Mouse (Mus musculus): ENCODE results near the gene Zfp341.

Gene Zfp341

DNA sequence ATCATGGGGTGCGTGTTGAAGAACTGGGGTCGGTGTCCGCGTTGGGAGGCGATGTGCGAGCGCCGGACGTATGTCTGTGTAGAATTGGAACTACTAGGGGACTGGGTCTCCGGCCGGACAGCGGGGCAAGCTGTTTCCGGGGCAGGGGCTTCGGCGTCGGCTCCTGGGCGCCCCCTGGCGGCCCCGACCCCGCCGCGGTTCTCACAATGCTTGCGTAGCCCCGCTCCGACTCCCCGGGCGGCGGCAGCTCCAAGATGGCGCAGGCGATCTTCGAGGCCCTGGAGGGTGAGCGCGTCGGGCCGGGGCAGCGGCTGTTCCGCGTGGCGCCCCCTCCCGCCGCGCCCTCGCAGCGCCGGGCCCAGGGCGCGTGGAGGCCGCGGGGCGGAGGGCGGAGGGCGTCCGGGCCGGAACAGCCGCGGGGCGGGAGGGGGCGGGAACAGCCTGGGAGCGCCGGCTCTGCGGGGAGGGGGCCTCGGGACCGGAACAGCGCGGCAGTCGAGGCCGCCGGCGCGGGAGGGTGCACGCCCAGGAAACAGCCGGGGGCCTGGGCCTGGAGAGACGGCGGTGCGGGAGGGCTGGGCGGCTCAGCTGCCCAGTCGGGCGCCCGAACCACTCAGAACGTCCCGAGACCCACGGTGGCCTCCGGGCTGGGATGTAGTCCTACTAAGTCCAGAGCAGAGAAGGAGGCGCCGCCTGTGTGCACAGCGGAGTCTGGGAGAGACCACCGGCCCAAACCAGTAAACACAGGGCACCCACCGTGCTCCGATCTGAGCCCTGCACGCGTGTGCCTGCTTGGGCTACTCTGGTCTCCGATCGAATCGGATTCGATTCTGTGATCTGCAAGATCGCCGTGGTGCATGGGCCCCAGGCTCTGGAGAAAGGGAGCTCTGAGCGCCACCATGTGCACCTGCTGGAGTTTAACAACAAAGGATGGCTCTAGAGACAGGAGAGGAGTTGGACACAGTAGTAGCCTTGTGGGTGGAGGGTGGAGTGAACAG is at the start of gene Zfp341, which contains the start of gene 4930519P11Rik:
Zfp341 (plus strand) TSS at position 180 of the 998 bp plus-strand sequence.
4930519P11Rik (minus strand) TSS at position 320 of the 998 bp plus-strand sequence.
- peak; percentile 92 for DNase-seq (ENCODE audit: low read depth)

DNA sequence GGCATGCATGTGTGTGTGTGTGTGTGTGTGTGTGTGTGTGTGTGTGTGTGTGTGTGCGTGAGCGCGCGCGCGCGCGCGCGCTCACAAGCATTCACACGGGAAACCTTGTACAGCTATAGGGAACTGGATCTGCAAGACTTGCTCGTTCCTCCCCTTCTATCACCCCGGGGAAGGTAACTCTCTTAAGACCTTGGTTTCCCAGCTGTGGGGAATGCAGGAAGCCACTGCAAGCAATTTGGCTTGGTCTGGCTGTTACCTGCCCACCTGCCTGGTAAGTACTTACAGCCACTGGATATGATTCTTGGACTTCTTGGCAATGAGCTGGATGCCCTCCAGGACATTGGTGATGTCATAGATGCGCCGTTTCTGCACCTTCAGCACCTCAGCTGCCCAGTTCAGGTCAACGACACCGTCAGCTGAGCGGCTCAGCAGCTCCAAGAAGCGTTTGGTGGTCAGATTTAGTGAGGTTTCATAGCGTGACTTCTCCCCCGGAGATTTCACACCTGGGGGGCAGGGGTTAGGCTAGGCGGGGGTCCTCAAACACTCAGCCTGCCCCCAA is 49.4 kb upstream of the Zfp341 start:
- DNase-seq (ENCODE audit: low read depth) = no peak

DNA sequence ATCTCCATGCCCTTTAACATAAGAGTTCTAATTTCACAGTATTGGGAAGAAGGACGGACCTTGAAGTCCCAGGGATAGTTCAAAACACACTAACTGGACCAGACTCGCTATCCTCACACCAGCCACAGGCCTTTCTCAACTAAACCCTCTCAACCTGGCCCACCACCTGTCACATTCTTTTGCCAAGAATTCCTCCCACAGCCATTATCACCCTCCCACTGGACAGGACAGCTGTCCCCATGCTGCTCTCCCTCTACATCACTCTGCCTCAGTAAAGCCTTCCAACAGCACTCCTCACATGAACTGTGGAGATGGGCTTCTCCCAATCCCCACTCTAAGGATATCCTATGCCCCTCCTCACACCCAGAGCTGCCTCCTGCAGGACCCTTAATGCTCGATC is 47.5 kb upstream of the Zfp341 start:
- no peak for DNase-seq (ENCODE audit: low read depth)

DNA sequence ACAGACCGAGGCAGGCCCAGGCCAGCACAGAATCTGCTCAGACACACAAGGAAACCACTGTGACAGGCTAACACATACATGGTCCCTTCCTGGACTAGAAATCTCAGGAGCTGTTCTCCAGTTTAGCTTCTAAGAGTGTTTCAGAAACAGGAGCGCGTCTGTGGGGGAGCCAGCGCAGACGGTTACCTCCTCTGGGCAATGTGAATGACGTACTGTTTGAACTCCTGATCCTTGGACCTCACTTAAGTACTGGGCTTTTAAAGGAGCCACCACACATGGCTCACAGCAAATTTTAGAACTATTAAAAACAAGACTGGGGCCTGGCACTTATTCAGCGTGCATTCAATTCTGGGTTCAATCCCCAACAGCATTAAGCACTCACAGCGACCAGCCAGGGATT is 46.5 kb upstream of the Zfp341 start:
- no peak for DNase-seq (ENCODE audit: low read depth)

DNA sequence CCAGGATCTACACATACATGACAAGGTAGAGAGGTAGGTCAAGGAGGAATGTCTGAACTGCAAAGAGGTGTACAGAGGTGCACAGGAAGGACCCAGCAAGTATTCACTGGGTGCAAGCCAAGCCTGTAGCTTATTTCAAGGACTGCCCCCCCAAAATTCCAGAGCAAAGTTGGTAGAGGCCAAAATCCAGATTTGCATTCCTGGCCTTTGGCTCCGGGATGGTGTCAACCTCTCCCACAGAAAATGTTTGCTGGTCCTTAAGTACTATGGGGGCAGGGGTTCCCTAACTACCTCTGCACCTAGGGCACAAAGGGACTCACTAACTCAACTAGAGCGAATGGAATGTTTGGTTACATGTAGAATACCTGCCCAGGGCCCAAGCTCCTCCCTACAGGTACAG is 45.3 kb upstream of the Zfp341 start:
- no peak for DNase-seq (ENCODE audit: low read depth)

DNA sequence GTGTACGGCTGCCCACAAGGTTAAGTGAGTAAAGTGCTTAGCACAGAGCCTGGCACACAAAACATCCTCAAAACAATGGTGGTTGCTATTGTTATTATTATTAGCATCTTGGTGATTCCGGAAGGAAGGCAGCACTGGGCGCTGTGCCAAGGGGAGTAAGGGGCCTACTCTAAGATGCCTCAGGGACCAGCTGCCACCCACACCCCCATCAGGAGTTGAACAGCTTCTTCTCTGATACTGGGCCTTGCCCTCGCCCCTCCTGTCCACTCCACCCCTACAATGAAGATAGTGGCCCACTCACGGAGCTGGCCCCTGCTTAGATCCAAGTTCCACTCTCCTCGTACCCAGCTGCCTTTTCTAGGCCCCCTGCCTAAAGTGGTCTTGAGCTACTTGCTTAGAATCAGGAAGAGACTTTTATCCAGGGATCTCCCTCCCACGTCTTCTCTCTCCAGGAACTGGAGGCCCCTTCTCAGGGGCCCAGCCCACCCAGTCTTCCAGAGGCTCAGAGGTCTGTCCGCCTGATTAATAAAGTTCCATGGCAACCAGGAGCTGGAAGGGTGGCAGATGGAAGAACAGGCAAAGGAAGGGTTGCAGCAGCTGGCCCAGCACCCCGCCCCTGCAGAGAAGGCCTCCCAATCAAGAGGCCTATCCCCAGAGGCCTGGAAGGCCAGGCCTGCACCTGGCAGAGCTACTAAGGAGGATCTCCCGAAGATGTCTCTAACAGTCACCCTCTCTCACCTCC is 44.6 kb upstream of the Zfp341 start:
- DNase-seq (ENCODE audit: low read depth) = peak; percentile 40

DNA sequence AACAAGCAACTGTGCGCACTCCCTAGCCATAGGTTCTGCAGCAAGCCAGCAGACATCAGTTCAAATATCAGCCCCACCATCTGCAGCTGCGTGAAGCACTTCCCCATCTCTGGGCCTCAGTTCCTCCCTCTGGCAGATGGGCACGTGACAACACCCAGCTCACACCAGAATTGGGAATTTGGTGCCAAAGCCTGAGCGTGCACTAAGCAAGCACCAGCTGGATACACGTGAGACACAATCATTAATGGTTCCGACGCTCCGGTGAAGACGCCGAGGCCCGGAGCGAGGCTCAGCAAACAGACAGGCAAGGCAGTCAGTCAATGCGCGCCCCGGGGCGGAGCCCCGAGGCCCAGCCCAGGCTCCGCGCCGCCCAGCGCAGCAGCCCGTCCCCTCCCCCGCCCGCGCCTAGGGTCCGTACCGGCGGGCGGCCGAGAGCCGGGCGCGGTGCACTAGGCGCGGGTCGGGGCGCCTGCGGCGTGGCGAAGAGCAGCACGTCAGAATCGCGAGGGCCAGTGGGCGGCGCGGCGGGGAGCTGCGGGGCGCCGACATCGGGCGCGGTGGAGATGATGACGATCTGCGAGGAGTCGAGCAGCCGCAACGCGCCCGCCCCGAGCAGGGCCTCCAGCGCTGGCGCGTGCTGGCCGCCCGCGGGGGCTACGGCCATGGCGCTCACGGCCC is 43.9 kb upstream of the Zfp341 start:
- DNase-seq (ENCODE audit: low read depth) = peak; percentile 84

DNA sequence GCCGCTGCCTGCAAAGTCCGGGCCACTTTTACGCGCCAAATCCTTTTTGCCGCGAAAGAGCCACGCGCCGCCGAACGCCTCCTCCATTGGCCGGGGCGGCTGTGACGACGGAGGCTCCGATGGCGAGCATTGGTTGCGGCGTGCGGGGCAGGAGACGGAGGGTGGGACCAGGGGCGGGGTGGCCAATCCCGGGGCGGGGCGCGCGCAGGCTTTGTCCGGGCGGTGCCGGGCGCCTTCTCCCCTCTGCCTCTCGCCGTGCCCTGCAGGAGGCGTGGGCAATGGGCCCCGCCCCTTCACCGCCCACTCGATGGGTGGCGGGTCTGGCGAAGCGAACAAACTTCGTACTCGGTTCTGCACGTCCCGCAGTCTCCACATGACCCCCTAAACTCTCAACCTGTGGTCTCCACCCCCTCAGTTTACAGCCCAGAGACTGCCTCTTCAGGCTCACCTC is 43.2 kb upstream of the Zfp341 start, which contains the start of gene E2f1:
E2f1 (minus strand) TSS at position 57 of the 451 bp plus-strand sequence.
- DNase-seq (ENCODE audit: low read depth) = peak; percentile 95

DNA sequence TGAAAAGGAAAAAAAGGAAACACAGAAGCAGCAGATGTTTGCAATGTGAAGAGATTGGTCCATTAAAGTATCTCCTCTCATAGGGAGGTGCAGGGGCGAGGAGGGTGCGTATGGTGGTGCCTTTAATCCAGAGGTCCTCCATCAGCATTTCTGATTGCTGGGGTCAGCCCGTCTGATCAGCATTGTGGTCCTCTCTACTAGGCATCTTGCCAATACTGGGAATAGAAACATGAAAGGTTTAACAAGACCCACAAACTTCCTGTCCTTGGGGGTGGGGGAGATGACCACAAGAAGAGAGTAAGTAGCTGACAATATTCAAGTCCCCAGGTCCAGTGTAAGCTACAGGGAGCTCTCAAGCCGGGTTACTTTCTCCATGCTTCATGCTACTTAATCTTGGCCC is 42.4 kb upstream of the Zfp341 start:
- peak; percentile 86 for DNase-seq (ENCODE audit: low read depth)

DNA sequence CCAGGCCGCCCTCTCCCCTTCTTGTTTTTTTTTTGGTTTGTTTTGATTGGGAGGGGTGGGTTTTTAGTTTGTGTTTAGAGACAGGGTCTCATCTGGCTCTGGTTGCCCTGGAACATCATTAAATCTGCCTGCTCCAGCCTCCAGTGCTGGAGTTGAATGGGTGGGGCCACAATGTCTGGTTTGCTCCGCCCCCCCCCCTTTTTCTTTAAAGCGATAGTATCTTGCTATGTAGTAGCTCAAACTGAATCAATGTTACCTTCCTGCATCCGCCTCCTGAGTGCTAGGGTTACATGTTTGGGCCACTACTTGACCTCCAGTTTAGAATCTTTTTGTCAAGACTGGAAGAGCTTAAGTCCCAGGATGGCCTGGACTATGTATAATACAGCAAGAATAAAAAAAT is 41.8 kb upstream of the Zfp341 start:
- DNase-seq (ENCODE audit: low read depth) = peak; percentile 70

DNA sequence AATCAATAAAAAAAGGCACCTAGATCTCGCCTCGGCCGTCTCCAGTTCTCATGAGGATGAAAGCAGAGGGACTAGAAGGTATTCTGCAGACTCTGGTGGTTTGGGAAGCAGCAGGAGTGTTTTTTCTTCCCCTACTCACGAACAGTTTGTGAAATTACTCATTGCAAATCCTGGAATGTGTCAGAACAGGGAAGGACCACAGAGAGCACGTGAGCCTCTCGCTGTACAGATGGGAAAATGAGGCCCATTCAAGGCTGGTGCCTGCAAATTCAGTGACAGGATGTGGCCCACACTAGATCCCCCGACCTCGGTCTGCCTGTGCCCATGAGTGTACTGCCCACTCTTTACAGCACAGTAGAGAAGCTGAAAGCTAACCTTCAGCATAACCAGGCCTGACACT is 41.1 kb upstream of the Zfp341 start:
- DNase-seq (ENCODE audit: low read depth) = no peak

DNA sequence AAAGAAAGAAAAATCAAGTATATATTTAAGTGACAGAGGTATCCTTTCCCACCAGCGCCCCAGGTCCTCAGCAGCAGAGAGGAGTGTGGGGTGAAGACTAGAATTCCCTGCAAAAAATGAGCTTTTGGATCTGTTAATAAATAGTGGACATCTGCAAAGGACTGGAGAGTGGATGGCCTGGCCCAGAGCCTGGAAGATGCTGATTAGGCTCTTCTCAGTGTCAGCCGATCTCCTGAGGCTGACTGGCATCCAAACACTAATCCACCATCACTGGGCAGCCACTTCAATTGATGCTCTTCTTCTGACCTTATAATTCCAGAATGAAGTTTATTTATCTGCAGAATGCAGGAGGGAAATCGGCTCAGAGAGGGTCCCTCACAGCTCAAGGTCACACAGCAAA is 40.1 kb upstream of the Zfp341 start:
- no peak for DNase-seq (ENCODE audit: low read depth)

DNA sequence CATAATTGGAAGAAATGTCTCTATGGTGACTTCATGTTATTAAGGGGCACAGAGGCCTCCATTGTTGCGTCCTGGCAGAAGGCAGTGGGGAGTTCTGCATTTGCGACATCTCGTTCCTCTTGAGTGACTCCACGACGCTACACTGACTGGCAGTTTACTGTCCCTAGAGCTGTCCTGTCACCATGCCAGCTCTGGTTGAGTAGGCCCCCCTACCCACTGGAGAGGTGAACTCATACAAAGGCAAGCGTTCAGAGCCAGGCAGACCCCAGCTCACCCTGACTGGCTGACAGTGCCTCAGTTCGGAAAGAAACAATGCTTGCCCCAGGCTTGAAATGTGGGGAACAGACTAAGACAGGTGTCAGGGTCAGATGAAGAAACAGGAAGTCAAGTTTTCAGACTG is 38.8 kb upstream of the Zfp341 start:
- peak; percentile 18 for DNase-seq (ENCODE audit: low read depth)

DNA sequence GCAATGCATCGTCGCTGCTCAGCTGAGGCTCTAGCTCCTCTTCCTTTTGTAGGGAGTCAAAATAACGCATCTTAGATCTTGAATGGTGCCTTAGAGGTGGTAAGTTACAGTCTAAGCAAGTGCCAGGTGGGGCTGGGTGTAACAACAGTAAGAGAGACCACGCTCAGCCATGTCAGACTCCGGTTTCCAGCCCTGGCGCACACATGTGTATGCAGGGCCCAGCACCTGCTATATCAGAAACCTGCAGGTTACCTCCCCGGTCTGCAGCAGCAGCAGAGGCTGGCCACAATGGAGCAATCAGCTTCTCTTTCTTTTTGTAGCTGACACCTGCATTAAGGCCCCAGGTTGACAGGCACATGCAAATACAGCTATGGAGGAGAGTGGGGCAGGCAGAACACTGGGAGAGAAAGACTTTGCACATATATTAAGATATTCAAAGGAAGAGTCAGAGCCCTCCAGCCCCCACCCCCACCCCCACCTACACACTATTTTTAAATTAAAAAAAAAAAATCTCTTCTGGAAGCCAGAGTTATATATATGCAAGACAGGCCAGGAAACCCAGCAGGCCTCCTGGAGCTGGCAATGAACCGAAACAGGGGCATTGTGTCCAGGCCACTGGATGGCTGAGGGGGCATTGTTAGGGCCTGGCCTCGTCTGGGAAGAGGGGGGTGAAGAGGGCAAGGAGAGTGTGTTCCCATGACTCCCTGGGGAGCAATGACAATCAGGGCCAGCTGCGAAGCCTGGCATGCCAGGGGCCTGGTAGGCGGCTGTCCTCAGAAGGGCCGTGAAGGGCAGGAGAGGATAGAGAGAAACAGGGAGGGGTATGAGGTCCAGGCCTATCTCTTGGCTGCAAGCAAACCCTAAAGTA is 36.0 kb upstream of the Zfp341 start:
- DNase-seq (ENCODE audit: low read depth) = no peak

DNA sequence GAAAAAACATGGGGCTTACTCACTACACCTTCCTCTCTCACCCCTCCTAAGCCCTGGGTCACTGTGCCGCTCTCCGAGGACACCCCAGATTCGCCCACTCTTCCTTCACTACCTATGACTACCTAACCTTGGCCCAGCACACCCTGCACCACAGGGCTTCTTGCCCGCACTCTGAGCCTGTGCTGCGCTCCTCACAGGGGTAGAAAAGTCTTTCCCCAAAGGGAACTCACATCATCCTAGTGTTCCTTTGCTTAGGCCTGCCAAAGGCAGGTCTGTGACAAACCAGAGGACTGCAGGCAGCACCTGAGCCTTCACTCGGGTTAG is 35.4 kb upstream of the Zfp341 start:
- DNase-seq (ENCODE audit: low read depth) = no peak

DNA sequence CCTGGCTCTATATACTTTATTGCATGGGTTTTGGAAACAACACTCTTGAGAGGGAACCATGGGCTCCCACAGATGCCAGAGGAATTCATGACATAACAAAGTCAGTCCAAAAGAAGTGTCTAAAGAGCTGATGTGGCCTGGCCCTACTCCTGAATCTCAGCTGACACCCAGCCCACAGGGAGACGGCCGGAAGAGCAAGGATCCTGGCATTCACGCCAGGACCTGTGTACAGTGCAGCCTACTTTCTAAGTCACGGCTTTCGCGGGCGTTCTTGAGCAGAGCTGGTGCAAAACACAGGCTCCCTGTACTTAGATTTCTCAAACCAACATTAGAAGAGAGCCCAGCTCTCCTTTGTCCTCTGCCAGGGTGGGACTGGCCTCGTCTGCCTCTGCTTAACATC is 32.5 kb upstream of the Zfp341 start:
- no peak for DNase-seq (ENCODE audit: low read depth)

DNA sequence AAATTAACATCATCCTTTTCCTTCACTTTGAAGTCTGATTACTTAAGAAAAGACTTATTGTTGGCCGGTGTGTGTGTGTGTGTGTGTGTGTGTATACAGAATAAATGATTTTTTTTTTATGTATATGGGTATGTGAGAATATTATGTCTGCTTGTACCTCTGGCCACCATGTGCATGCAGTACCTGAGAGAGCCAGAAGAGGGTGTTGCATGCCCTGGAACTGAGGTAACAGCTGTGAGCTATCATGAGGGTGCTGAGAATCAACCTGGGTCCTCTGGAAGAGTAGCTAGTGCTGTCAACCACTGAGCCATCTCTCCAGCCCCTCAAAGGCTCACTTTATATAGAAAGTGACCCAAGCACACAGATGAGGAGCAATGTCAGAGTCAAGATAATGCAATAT is 31.7 kb upstream of the Zfp341 start:
- no peak for DNase-seq (ENCODE audit: low read depth)

DNA sequence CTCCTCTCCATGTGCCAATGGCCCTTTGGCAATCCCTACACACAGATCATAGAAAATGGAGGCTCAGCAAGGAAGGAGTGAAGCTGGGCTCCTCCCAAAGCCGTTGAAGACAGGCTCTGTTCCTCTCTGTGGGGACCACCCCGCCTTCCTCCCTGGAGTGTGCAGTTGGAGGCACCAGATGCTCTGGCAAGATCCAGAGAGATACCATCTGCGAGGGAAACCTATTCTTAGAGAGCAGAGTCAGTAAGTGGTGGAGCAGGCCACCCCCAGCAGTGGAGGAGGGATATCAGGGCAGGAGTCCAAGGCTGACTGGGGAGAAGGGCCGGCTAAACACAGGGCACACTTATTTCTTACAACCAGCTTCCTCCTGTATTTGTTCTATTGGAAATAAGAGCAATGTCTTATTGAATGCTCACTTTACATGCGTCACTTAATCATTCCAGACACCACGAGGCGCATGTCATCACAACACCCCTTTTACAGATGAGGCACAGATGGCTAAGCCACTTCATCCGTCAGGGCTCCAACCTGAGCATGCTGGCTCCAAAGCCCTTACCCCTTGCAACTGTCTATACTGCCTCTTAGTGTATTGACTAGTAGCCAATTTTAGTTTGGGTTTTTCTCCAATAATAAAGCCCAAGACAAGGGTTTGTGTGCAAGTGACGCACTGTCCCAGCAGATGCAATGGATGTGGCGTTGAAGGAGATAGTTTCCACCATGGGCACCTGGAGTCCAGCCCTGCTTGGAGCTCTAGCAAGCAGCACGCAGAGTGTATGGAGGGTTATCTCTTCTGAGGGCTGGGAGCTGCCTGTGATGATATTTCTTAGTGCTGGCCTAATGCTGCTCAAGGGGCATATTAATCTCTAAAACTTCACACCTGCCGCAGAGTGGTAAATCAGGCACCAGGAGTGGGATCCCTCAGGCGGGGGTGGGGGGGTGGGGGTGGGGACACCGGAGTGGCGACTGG is 28.9 kb upstream of the Zfp341 start:
- DNase-seq (ENCODE audit: low read depth) = peak; percentile 73

DNA sequence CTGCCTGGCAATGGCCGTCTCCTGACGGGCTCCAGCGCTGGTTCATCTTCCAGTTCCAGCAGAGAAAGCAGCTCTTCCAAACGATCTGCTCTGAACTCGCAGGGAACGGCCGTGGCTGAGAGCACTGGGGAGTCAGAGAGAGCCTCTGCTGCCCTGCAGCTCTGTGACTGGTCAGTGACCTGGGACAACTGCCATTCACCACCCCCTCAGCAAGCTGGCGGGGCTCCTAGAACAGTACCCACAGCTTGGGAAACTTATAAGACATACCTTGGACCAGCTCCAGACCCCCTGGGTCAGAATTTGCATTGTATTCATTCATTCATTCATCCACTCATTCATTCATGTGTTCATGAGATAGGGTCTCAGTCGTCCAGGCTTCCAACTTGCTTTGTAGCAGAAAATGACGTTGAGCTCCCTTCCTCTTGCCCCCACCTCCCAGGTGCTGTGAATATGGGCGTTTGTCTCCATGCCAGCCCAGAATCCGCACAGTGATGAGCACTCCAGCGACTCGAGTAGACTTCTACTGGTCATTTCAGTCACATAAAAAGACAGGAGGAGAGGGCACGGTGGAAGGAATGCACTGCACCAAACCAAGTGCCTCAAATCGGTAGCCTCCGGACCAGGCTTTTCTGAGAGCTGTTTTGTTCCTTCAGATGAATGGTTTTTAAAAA is 28.0 kb upstream of the Zfp341 start:
- DNase-seq (ENCODE audit: low read depth) = no peak
